Mouse (Mus musculus): ENCODE results near the gene 2210408I21Rik. TPM values are rescaled to one million over a fixed set of nuclear protein-coding genes. Genes with fewer than 3 reads are reported as not detected.
"Not testable (repeated sequence)": the region's sequence is repeated elsewhere in the genome, so short reads cannot be mapped to it uniquely, and the experiment has no call there.

The 2210408I21Rik gene
- total RNA-seq (2021): 10 to 100 TPM; 24.3 to 26.0 TPM

DNA sequence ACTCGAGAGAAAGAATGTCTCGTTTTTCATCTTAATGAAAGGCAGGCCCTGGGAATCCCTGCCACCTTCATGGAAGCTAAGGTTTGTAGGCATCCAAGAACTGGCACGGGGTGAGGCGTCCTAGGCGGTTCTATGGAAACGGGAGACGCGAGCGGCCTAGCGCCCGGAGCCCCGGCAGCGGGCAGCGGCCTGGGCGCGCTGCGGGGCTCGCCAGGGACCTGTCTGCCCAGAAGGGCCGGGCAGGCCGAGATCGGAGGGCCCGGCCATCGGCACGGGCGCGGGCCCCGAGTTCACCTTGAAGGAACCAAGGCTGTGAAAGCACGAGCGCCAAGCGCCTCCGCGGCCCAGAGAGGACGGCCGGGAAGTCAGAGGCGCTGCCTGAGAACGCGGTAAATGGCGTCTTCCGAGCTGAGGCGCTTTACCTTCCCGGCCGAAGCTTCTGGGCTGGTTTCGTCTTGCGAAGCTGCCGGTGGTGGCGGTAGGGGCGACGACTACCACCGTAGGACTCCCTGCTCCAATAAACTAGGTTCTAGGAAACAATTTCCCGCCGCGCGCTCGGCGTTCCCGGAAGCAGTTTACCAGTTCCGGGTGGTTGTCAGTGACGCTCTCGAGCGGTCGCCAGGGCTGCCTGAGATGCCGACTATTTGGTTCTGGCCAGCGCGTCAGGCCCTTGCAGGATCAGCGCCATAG is at the start of gene 2210408I21Rik, which contains the start of gene Slf1:
TSS of gene 2210408I21Rik (plus strand) at position 610 of the 690 bp plus-strand sequence.
TSS of gene Slf1 (minus strand) at position 543 of the 690 bp plus-strand sequence.
- intact Hi-C loops (cut with DNase I): loop anchor here (10.0 kb wide), 1 partner anchor 1050 kb away; no protein-coding TSS in a partner anchor
- peak; percentile 88 to 91 for DNase-seq (ENCODE audit: extremely low spot score in 1 of 2, low spot score in 2 of 2)

DNA sequence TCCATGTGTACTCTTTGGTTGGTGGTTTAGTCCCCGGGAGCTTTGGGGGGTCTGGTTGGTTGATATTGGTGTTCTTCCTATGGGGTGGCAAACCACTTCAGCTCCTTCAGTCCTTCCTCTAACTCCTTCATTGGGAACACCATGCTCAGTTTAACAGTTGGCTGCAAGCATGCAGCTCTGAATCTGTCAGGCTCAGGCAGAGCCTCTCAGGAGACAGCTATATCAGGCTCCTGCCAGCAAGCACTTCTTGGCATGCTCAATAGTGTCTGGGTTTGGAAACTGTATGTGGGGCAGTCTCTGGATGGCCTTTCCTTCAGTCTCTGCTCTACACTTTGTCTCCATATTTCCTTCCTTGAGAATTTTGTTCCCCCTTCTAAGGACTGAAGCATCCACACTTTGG is 42.5 kb upstream of the 2210408I21Rik start:
- DNase-seq (ENCODE audit: extremely low spot score in 1 of 2, low spot score in 2 of 2); intact Hi-C loops (cut with DNase I): not testable (repeated sequence)

DNA sequence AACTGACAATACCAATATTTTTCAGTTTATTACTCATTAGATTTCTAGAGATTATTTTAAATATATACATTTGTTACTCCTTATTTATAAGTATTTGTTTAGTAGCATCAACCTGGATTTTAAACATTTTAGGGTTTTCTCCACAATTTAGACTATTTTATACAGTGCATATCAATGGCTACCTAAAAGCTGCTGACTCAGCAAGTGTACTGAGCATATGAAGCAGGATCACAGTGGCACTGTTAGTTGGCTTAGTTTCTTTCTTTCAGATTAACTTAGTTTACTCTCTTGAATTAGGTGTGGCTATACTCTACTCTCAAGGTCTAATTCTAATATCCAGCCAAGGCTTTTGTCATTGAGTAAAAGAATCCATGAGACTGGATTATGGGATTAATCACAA is 27.6 kb upstream of the 2210408I21Rik start:
- no peak for DNase-seq (ENCODE audit: extremely low spot score in 1 of 2, low spot score in 2 of 2)
- intact Hi-C loops (cut with DNase I): no loop called here

DNA sequence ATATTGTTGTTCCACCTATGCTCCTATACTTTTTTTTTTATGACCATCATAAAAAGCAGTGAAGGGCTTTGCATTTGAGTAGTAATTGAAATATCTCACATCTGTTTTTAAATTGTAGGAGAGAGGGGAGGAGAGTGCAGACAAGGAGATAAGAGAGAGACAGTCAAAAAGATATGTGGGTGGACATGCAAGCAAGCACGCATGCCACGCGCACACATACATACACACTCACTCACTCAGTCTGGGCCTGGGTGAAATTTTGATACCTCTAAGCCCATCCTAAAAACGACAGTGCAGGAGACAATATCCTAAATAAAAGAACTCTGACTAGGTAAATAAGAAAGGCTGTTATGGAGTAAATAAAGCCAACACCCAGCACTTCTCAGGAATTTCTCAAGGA is 16.6 kb upstream of the 2210408I21Rik start:
- intact Hi-C loops (cut with DNase I): no loop called here
- DNase-seq (ENCODE audit: extremely low spot score in 1 of 2, low spot score in 2 of 2): no peak

DNA sequence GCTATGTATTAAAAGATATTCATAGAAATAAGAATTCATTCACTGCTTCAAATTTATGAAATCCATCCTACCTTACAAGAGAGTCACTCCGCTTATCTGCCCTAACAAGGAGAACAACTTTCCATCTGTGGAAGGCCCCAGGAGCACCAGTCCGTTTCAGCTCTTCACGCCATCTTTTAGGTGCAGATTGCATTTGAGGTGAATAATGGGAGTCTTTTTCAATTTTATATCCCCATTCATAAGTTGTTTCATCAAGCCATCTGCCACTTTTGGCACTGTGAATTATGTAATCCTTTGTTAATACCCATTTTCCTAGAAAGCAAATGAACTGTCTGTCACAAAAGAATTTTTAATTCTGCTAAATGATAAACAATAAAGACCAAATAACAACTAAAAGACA is 10.2 kb upstream of the 2210408I21Rik start:
- intact Hi-C loops (cut with DNase I): no loop called here
- DNase-seq (ENCODE audit: extremely low spot score in 1 of 2, low spot score in 2 of 2): no peak

DNA sequence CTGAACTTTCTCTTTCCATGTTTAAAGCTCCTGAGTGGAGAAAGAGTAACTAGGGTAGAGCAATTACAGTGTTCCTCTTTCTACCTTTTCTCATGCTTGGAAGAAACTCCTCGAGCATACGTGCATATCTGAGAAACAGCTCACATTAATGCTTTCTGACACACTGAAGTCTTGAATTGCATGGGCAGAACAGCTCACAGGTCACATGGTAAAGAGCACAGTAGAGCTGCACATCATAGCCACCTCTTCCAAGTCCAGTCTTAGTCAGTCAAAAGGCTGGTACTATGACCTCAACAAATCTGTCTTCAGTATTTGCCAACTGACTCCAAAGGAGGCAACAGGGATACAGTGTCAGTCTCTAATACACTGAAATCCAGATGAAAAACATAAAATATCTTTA is 7.1 kb upstream of the 2210408I21Rik start:
- no peak for DNase-seq (ENCODE audit: extremely low spot score in 1 of 2, low spot score in 2 of 2)
- intact Hi-C loops (cut with DNase I): no loop called here

GRCm38 (mm10) chr13:77131132-77131531 is 4.2 kb upstream of the 2210408I21Rik start:
- no peak for DNase-seq (ENCODE audit: extremely low spot score in 1 of 2, low spot score in 2 of 2)
- intact Hi-C loops (cut with DNase I): loop anchor here (10.0 kb wide), 1 partner anchor 1054 kb away; no protein-coding TSS in a partner anchor

- DNase-seq (ENCODE audit: extremely low spot score in 1 of 2, low spot score in 2 of 2): no peak
- intact Hi-C loops (cut with DNase I): loop anchor here (10.0 kb wide), 1 partner anchor 1049 kb away; no protein-coding TSS in a partner anchor
Measured at GRCm38 (mm10) chr13:77135621-77135981, 261 bp downstream of the 2210408I21Rik start.

DNA sequence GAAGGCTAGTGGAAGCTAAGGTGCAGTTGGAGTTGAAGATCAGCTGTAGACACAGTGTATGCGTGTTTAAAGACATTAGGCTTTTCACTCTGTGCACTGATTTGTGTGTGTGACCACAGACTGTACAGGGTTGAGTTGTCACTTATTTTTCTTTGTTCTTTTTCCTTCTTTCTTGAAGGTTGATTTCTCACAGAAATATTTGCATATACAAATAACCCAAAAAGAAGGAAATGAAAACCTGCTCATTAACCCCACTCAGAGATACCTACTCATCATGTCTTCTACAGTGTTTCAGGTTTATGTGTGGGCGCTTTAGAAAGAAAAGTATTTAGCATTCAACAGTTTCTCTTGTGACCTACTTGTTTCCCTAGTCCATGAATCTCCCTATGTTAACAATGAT is 5.5 kb downstream of the 2210408I21Rik start:
- DNase-seq (ENCODE audit: extremely low spot score in 1 of 2, low spot score in 2 of 2): no peak
- intact Hi-C loops (cut with DNase I): no loop called here

DNA sequence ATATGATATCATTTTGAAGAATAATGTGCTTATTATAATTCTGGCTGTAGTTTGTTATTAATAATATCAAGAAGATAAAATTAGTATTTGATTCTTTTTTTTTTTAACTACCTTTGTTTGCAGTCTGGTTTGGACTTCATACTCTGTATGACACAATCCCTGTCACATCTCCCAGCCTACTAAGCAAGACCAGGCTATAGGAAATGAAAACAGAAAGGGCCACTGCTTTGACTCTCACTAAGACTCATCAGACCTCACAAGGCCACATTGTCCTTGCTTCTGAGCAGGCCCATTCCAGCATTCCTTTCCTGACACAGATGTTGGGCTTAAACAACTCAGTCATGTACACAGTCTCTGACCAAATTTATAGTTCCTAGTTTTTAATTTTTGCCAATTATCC is 42.6 kb downstream of the 2210408I21Rik start:
- intact Hi-C loops (cut with DNase I): no loop called here
- no peak for DNase-seq (ENCODE audit: extremely low spot score in 1 of 2, low spot score in 2 of 2)

GRCm38 (mm10) chr13:77190606-77191005 is 55.3 kb downstream of the 2210408I21Rik start:
- no peak for DNase-seq (ENCODE audit: extremely low spot score in 1 of 2, low spot score in 2 of 2)
- intact Hi-C loops (cut with DNase I): no loop called here

GRCm38 (mm10) chr13:77192201-77192600 is 56.9 kb downstream of the 2210408I21Rik start:
- no peak for DNase-seq (ENCODE audit: extremely low spot score in 1 of 2, low spot score in 2 of 2)
- intact Hi-C loops (cut with DNase I): no loop called here

- no peak for DNase-seq (ENCODE audit: extremely low spot score in 1 of 2, low spot score in 2 of 2)
- intact Hi-C loops (cut with DNase I): no loop called here
Measured at GRCm38 (mm10) chr13:77208764-77209418, 73.6 kb downstream of the 2210408I21Rik start.

- intact Hi-C loops (cut with DNase I): no loop called here
- DNase-seq (ENCODE audit: extremely low spot score in 1 of 2, low spot score in 2 of 2): no peak
Measured at GRCm38 (mm10) chr13:77213196-77213595, 77.9 kb downstream of the 2210408I21Rik start.

- no peak for DNase-seq (ENCODE audit: extremely low spot score in 1 of 2, low spot score in 2 of 2)
- intact Hi-C loops (cut with DNase I): no loop called here
Measured at GRCm38 (mm10) chr13:77215460-77215859, 80.1 kb downstream of the 2210408I21Rik start.

GRCm38 (mm10) chr13:77217672-77218280 is 82.4 kb downstream of the 2210408I21Rik start:
- intact Hi-C loops (cut with DNase I): no loop called here
- no peak for DNase-seq (ENCODE audit: extremely low spot score in 1 of 2, low spot score in 2 of 2)

DNA sequence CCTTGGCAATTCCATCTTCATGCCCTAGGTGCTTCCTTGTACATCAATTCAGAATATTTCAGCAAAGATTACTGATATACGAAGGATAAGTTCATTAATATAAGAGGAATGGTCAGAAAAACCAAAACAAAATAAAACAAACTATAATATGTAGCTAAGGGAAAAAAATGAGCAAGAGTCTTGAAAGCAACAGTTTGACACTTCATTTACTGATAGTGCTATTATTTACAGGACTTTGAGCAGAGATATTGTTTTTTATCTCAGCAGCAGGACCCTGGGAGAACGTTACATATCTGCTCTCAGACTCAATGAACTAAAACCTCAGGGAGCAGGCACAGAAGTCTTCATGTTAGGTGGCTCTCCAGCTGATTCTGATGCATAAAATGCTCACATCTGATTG is 85.7 kb downstream of the 2210408I21Rik start:
- intact Hi-C loops (cut with DNase I): no loop called here
- no peak for DNase-seq (ENCODE audit: extremely low spot score in 1 of 2, low spot score in 2 of 2)

DNA sequence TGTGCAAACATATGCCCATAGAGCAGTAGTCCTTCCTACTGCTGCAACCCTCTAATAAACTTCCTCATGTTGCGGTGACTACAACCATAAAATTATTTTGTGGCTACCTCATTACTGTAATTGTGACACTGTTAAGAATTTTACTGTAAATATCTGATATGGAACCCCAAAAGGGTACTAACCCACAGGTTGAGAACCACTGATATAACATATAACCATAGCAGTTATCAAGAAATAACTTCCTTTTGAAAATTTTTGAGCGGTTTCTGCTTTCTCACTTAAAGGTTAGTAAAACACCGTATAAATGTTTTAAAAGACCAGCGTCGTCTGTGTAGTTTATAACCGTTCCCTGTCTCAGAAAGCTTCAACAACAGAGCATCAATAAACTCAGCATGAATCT is 121.2 kb downstream of the 2210408I21Rik start:
- intact Hi-C loops (cut with DNase I): no loop called here
- DNase-seq (ENCODE audit: extremely low spot score in 1 of 2, low spot score in 2 of 2): no peak

GRCm38 (mm10) chr13:77262715-77263338 is 127.5 kb downstream of the 2210408I21Rik start:
- intact Hi-C loops (cut with DNase I): no loop called here
- DNase-seq (ENCODE audit: extremely low spot score in 1 of 2, low spot score in 2 of 2): no peak
